Mouse (Mus musculus) c-Kit-positive CD71-positive TER-119-negative erythroid progenitor cells, embryonic 14.5 days (primary cell): ENCODE measurements around the gene Fam178b.
A peak's percentile ranks its signal among the peaks of the same experiment; 100 is the strongest.
"Not testable (repeated sequence)": the region's sequence is repeated elsewhere in the genome, so short reads cannot be mapped to it uniquely, and the experiment has no call there.

Experiments used
- DNase-seq: peaks from one replicate; pipeline ENCODE4 v3.0.0-alpha.2; 2013; ENCODE audit warnings: low read depth

Gene Fam178b

GRCm38 (mm10) chr1:36546888-36547471, 136.0 kb downstream of the Fam178b start, which contains the start of gene Ankrd39:
Gene Ankrd39 (minus strand): TSS chr1:36547445.
- DNase-seq: peak; percentile 95

- no peak for DNase-seq
These were observed 137.0 kb downstream of the Fam178b start for GRCm38 (mm10) chr1:36545845-36546600.

DNA sequence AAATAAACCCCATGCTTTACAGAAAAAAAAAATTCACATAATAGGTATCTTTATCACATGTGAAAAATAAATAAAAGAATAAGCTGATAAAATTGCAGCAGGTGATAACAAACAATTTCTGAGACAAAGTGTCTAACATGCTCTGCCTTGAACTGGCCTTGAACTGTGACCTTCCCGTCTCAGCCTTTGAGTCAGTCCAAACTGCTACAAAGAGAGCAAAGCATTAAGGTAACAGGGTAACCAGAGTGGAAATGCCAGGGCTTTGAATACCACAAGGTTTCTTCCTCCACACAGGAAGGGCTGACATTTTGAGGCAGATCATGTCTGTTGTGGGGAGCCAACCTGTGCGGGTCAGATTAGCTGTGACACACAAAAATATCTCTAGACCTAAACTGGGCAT, 137.6 kb downstream of the Fam178b start:
- no peak for DNase-seq

GRCm38 (mm10) chr1:36542925-36543324, 140.1 kb downstream of the Fam178b start:
- DNase-seq: no peak

DNA sequence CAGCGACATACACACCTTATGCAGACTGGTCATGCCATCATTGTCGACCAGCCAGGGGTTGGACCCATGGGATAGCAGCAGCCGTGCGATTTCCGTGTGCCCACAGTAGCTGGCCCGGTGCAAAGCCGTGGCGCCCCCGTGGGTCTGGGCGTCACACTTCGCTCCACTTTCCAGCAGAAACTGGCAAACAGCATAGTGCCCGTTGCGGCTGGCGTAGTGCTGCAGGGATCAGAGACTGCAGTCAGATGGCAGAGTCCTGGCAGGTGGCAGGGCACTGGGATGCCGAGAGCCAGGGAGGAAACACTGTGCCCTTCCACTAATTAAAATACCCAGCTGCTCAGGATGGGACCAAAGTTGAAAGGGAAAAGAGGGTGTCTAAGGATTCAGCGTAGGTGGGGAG, 141.1 kb downstream of the Fam178b start:
- DNase-seq: no peak

- no peak for DNase-seq
These were observed 142.2 kb downstream of the Fam178b start for GRCm38 (mm10) chr1:36540807-36541206.

DNA sequence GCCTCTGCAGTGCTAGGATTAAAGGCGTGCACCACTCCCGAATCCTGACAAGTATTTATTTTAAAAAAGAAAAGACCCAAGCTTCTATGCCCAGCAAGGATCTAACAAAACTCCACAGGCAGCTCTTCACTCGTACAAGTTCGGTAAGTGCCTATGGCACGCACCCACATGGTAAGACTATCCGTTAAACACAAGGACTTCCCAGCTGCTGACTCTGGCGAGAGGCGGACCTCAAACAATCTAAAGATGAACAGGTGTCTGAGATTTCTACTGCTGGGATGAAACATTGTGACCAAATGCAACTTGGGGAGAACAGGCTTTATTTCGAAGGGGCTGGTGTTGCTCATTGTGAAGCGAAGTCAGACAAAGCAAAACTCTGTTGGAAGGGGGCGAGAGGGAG, 142.9 kb downstream of the Fam178b start:
- DNase-seq: no peak

DNA sequence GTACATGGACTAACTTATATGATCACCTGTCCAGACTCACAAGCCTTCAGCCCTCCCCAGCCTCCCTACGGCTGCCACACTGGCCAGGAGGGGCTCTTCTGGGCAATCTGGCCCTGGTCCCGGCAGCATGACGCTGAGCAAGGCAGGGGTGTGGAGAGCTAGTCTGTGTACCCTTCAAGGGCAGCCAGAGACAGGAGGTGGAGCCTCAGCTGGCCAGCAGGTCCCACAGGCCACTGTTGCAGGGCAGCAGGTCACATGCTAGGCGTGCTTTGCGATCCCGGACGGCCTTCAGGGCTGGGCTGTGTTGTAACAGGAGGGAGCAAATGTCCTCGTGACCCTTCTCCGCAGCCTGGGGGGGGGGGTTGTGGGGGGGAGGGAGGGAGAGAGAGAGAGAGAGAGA, 143.8 kb downstream of the Fam178b start, which contains the start of gene Gm42417:
Gene Gm42417 (minus strand): TSS at position 244 of the 400 bp plus-strand sequence.
- DNase-seq: no peak

DNA sequence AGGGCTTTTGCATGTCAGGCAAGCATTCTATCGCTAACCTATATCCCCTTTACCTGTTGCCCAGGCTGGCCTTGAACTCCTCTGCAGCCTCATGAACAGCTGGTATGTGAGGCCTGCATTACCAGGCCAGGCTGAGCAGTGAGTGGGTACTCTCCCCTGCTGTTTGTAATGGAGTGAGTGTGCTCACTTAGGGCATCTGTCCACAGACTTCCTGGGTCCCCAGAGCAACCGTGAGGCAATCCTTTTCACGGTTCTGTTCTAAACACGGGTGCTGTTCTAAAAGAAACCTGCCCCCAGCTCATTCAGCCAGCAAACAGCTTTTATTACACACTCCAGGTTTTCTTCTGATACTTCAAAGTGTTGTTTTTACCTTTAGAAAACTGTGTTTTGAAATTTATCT, 144.3 kb downstream of the Fam178b start:
- DNase-seq: no peak

DNA sequence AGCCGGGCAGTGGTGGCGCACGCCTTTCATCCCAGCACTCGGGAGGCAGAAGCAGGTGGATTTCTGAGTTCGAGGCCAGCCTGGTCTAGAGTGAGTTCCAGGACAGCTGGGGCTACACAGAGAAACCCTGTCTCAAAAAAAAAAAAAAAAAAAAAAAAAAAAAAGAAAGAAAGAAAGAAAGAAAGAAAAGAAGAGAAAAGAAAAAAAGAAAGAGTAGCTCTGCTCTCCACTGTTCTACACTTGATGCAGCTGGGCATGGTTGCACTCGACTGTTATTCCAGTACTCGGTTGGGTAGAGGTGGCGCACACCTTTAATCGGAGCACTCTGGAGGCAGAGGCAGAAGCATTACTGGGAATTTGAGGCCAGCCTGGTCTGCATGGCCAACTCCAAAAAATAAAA, 146.2 kb downstream of the Fam178b start, which contains the start of gene Ankrd23:
Gene Ankrd23 (minus strand): TSS at position 101 of the 400 bp plus-strand sequence.
- DNase-seq: not testable (repeated sequence)

DNA sequence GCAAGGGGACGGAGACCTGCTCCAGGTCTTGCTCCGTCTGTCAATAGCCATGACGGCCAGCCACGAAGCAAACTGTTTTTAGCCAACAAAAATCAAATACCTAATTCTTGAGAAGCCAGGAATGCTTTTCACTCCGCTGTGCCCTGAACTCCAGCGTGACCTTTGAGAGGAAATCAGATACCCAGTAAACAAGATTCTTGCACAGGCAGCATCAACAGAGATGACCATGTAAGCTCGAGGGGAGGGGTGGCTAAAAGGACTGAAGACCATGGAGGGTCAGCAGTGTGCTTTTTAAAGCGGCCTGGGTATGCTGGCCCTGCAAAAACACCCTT, 146.6 kb downstream of the Fam178b start:
- no peak for DNase-seq

DNA sequence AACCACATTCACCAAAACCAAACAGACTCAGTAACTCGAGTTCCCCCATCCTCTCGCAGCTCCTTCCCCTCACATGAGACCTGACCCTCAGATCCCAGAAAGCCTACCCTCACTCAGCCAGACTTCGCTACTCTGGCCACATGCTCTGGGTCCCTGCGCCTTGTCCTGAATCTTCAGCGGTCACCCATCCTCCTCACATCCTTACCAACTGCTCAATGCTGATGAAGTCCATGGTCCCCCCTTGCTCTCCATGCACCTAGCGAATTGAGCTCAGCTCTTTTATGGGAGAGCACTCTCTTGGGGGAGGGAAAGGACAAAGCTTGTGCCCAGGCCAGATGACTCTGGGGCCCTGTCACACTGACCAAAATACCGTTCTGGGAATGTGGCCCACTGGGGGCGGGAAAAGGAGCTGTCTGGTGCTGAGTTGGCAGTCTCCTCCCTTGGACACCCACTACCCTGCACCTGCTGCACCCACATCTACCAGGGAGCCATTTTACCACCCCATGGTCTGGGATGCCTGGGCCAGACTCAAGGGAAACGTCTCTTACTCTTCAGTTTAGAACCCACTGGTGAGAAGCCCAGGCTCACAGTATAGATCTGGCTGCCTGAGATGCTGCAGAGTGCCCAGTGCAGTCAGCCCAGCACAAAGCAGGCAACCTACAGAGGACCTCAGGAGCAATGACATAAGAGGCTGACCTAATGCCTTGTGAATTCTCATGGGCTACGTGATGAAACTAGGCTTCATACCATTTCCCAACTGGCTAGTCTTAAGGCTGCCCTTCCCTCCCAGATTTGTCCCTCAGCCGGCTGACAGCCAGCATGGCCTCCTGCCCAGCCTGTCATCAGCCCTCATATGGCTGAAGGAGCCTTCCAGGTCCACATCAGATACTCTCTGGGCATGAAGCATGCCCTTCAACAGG, 147.2 kb downstream of the Fam178b start:
- DNase-seq: no peak

DNA sequence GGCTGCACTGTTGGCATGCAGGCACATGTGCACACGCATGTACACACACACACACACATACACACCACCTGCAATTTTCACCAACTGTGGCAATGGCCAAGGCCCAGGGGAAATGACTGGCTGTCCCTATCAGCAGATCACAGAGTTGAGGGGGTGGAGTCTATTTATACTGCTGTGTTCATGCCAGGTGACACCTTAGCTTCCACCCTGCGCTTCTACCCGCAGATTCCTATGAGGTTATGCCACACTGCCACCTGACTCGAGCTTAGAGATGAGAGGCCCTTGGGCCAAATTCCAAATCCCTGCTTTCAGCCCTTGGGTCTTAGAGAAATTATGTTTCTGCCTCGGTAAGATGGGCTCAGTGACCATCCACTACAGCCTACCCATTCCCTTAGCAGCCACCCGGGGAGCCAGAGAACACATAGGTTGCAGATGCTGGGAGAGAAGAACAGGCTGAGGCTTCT, 148.4 kb downstream of the Fam178b start:
- no peak for DNase-seq

- DNase-seq: no peak
These were observed 149.4 kb downstream of the Fam178b start for GRCm38 (mm10) chr1:36533546-36533945.

DNA sequence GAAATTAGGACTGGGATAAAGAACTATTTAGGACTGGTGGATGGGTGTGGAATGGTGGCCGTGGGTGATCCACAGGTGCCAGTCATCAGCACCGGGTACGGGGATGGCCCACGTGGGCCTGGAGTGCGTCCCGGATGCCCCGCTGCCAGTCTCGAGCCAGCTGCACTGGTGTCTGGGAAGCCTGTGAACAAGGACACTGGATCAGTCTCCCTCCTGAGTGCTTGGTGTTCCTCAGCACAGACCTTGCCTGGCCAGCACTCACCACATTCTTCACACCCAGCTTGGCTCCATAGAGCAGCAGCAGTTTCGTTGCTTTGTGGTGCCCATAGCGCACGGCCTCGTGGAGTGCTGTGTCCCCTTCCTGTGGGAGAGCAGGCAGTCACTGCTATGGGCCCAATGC, 151.5 kb downstream of the Fam178b start:
- no peak for DNase-seq

DNA sequence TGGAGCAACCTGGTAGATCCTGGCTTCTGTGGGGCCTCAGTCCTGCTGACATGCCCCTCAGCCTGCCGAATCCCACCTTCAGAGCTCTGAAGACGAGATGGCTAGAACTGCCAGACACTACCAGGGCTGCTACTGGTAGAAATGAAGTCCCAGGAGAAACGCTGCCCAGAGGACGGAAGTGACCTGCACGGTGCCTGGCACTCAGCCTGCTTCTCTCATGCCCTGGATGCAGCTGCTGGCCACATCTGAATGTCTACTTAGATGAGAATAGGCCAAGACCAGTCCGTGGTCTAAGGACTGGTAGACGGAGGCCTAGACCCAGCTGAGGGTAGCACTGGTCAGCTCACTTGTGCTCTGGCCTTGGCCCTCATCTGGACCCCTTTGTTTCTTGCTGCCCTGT, 152.0 kb downstream of the Fam178b start:
- no peak for DNase-seq

- DNase-seq: no peak
These were observed 152.5 kb downstream of the Fam178b start for GRCm38 (mm10) chr1:36530485-36530884.

DNA sequence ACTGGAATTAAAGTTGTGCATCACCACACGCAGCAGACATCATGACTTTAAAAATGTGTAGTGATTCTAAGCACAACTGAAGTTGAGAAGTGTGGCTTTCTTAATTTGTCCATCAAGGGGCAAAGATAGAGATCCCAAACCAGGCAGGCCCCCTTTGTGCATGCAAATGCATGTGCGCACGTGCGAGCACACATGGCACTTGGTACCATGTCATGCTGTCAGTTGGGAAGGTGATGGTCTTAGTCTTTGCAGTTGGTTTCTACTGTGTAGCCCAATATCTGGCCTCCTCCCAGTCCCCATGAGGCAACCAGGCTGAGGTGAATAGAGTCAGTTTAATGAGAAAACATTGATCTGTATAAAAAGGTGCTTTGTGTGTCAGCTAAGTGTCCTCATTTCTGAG, 153.1 kb downstream of the Fam178b start:
- no peak for DNase-seq

DNA sequence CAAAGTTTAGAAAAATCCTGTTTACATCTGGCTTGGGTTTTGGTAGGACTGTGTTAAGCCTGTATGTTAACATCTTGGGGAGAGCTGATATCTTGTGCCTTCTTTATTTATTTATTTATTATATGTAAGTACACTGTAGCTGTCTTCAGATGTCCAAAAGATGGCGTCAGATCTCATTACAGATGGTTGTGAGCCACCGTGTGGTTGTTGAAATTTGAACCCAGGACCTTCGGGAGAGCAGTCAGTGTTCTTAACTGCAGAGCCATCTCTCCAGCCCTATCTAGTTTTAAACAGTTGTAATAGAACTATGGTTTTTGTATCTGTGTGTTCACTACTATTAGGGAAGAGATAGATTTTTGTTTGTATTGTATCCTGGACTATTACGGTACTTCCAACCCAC, 153.7 kb downstream of the Fam178b start:
- no peak for DNase-seq

- DNase-seq: no peak
These were observed 154.6 kb downstream of the Fam178b start for GRCm38 (mm10) chr1:36528351-36528750.

GRCm38 (mm10) chr1:36526903-36527302, 156.1 kb downstream of the Fam178b start:
- no peak for DNase-seq

- no peak for DNase-seq
These were observed 157.2 kb downstream of the Fam178b start for GRCm38 (mm10) chr1:36525774-36526173.

- DNase-seq: no peak
These were observed 158.9 kb downstream of the Fam178b start for GRCm38 (mm10) chr1:36524058-36524457.
